Mouse (Mus musculus) right cerebral cortex, postnatal 10 days (tissue): Measurements from ENCODE around the gene Gm21789.
"Not testable (repeated sequence)": the region's sequence is repeated elsewhere in the genome, so short reads cannot be mapped to it uniquely, and the experiment has no call there.

Experiments
- DNase-seq, 2 experiments: peaks; one replicate each; pipeline ENCODE4 v3.0.0; 2021; ENCODE audit warnings: low spot score in 2 of 2

Gm21789 gene

GRCm38 (mm10) chrX:32941468-32941867 lies at the start of gene Gm21789:
Gene Gm21789 (plus strand): TSS chrX:32941768.
- DNase-seq, result not testable (repeated sequence)

- DNase-seq, result not testable (repeated sequence)
These were observed 47.2 kb upstream of the Gm21789 start, which contains the start of gene Btbd35f30 for GRCm38 (mm10) chrX:32894325-32894724. Gene Btbd35f30 (plus strand): TSS chrX:32894625.

GRCm38 (mm10) chrX:32973597-32973996 lies 32.0 kb downstream of the Gm21789 start, which contains the start of gene Btbd35f5:
Gene Btbd35f5 (plus strand): TSS chrX:32973897.
- not testable (repeated sequence) for DNase-seq
